Mouse (Mus musculus) midbrain, embryonic 10.5 days (tissue): ENCODE results near the gene Tdgf1. TPM values are rescaled to one million over a fixed set of nuclear protein-coding genes. Genes with fewer than 3 reads are reported as not detected.
A peak's percentile ranks its signal among the peaks of the same experiment; 100 is the strongest.

Experiments used
- DNase-seq: peaks from one replicate; pipeline ENCODE4 v3.0.0-alpha.2; 2017; ENCODE audit warnings: low spot score
- H3K27ac ChIP-seq: fragments of 300-500 bp; sonication (generic); replicated peaks from 2 replicates; pipeline ENCODE4 v1.5.1; 2016; ENCODE audit warnings: mild to moderate bottlenecking
- H3K27me3 ChIP-seq: fragments of 300-500 bp; sonication (generic); 2 replicates; pipeline ENCODE4 v1.6.1; 2016; ENCODE audit warnings: low read depth, mild to moderate bottlenecking; ENCODE audit not compliant: poor library complexity, severe bottlenecking
- H3K36me3 ChIP-seq: fragments of 300-500 bp; sonication (generic); 2 replicates; pipeline ENCODE4 v1.6.1; 2016; ENCODE audit warnings: mild to moderate bottlenecking, moderate library complexity
- H3K4me1 ChIP-seq: fragments of 300-500 bp; sonication (generic); 2 replicates; pipeline ENCODE4 v1.6.1; 2016
- H3K4me3 ChIP-seq: fragments of 300-500 bp; sonication (generic); 2 replicates; pipeline ENCODE4 v1.5.1; 2016; ENCODE audit warnings: mild to moderate bottlenecking, moderate library complexity
- H3K9me3 ChIP-seq: fragments of 300-500 bp; sonication (generic); replicated peaks from 2 replicates; pipeline ENCODE4 v1.6.1; 2016; ENCODE audit warnings: mild to moderate bottlenecking
- WGBS: fragments of 180-500 bp; shearing (Covaris S2); methylation state at CpG from one replicate; pipeline ENCODE4 v1.1.7; 2016; 5-methylcytosine and 5-hydroxymethylcytosine counted together
- polyA plus RNA-seq: library from polyadenylated mRNA; unstranded; fragments of >200 nt; fragmentation: Nextera tagmentation; extraction: Ambion mirVana; gene quantifications from 2 replicates; pipeline ENCODE4 v1.2.1, GENCODE M21; 2016

Gene Tdgf1
- polyA plus RNA-seq, 1 experiment from 2014 or later: 0.11 TPM

DNA sequence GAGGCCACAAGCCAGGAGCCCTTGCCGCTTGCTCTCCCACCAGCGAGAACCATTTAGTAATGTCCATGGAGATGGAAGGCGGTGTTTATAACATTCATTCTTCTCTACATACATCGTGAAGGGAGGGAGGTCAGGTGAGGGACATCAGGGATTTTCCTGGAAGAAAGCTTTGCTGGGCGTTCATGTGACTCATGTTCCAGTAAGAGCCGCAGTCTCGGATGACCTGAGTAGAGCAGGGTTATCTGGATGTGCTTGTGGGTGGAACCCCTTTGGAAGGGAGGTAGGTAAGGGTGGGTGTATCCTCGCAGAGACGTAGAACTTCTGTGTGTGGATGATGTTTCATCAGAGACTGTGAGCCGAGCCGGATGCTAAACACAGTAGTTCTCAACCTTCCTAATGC lies 5.4 kb upstream of the Tdgf1 start, which contains the start of gene Lrrc2:
Lrrc2 (plus strand) TSS at position 149 of the 400 bp plus-strand sequence.
- Histone ChIP-seq H3K27me3 (peaks cover 91% of the 10 kb centered on the region), H3K4me3 (no peak within 1 kb of the TSS), H3K4me1 (peaks cover 46% of the 10 kb centered on the region), H3K9me3 (no peaks in the 10 kb centered on the region), H3K36me3 (no peaks in the 10 kb centered on the region), H3K27ac (no peak within 1 kb of the TSS)
- WGBS: 90% methylated on average over 11 of the region's 11 CpGs
- DNase-seq: no peak

DNA sequence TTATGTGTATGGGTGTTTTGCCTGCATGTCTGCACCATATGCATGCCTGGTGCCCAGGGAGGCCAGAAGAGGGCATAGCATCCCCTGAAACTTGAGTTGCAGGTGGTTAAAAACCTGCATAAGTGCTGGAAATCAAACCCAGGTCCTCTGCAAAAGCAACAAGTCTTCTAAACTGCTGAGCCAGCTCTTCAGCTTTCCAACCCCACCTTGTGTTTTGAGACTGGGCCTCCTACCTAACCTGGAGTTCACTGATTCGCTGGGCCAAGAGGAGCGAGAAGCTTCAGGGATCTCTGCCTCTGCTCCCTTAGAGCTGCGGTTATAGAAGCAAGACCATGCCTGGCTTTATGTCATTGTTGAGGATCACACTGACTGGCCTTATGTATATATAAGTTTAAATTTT lies 4.2 kb upstream of the Tdgf1 start:
- peaks cover 52% of the 10 kb centered on the region for H3K4me1 ChIP-seq
- H3K9me3 ChIP-seq: no peaks in the 10 kb centered on the region
- no peak overlapping the region for H3K4me3 ChIP-seq
- no peaks in the 10 kb centered on the region for H3K36me3 ChIP-seq
- no peak for DNase-seq
- peaks cover 92% of the 10 kb centered on the region for H3K27me3 ChIP-seq
- H3K27ac ChIP-seq: no peak overlapping the region
- 86% methylated on average over 3 of the region's 3 CpGs for WGBS

GRCm38 (mm10) chr9:110948813-110949310 lies 2.9 kb upstream of the Tdgf1 start:
- peaks cover 96% of the 10 kb centered on the region for H3K27me3 ChIP-seq
- H3K4me1 ChIP-seq: peaks cover 40% of the 10 kb centered on the region
- DNase-seq: no peak
- 66% methylated on average over 8 of the region's 8 CpGs for WGBS
- H3K4me3 ChIP-seq: no peak overlapping the region
- no peak overlapping the region for H3K27ac ChIP-seq
- no peaks in the 10 kb centered on the region for H3K36me3 ChIP-seq
- H3K9me3 ChIP-seq: no peaks in the 10 kb centered on the region

DNA sequence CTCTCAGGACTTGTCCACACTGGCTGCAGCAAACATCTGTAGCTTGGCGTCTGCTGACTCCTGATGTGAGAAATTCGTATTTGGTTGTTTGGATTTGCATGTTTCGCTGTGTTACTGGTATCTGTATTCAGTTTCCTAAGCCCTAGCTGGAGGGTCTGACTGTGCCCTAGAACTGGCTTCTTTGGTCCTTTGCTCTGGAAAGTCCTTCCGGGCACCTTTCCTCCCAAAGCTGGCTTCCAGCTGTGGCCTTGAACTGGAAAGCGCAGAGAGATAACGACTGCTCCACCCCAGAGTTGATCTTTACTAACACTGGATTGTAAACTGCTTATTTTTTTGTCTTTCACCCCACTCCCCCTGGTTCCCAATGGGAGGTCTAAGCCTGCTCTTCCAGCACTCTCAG lies 1.9 kb upstream of the Tdgf1 start:
- no peaks in the 10 kb centered on the region for H3K36me3 ChIP-seq
- DNase-seq: no peak
- H3K4me3 ChIP-seq: no peak overlapping the region
- H3K27ac ChIP-seq: no peak overlapping the region
- H3K27me3 ChIP-seq: peaks cover 97% of the 10 kb centered on the region
- H3K4me1 ChIP-seq: peaks cover 34% of the 10 kb centered on the region
- WGBS: 13% methylated on average over 6 of the region's 6 CpGs
- no peaks in the 10 kb centered on the region for H3K9me3 ChIP-seq

DNA sequence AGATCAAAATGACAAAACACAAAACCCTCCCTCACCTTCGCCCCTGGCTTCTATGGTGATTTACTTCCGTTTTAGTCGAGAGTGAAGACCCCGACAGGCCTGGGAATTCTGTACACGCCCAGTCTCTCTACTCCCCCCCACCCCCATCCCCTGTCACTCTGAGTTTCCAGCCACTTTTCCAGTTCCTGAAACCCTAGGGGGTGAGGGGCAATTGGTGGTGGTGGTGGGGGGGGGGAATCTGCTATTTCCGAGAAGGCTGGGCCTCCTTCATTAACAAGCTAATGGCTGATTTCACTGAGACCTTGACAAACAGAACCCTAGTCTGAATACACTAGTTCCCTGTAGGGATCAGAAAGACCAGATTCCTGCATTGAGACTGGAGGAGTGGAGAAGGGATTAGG lies 1.3 kb upstream of the Tdgf1 start:
- WGBS: 0% methylated on average over 6 of the region's 6 CpGs

GRCm38 (mm10) chr9:110946548-110947044 lies 638 bp upstream of the Tdgf1 start:
- Histone ChIP-seq H3K4me3 (peak overlapping the region; percentile 35), H3K27me3 (peaks cover 97% of the 10 kb centered on the region), H3K9me3 (no peaks in the 10 kb centered on the region), H3K27ac (peak overlapping the region; percentile 61), H3K36me3 (no peaks in the 10 kb centered on the region), H3K4me1 (peaks cover 34% of the 10 kb centered on the region)
- WGBS: 2% methylated on average over 20 of the region's 20 CpGs
- peak; percentile 57 for DNase-seq

More for the DNA sequence above, 1.3 kb upstream of the Tdgf1 start:
- peaks cover 34% of the 10 kb centered on the region for H3K4me1 ChIP-seq
- H3K4me3 ChIP-seq: peak overlapping the region; percentile 35
- H3K27ac ChIP-seq: peak overlapping the region; percentile 61; the same call in 1 of the 2 replicates
- no peaks in the 10 kb centered on the region for H3K9me3 ChIP-seq
- peak; percentile 50 for DNase-seq
- peaks cover 97% of the 10 kb centered on the region for H3K27me3 ChIP-seq
- H3K36me3 ChIP-seq: no peaks in the 10 kb centered on the region

GRCm38 (mm10) chr9:110945343-110945742 lies 615 bp downstream of the Tdgf1 start:
- peaks cover 99% of the 10 kb centered on the region for H3K27me3 ChIP-seq
- no peaks in the 10 kb centered on the region for H3K36me3 ChIP-seq
- no peak for DNase-seq
- no peak overlapping the region for H3K27ac ChIP-seq
- H3K9me3 ChIP-seq: no peaks in the 10 kb centered on the region
- peaks cover 34% of the 10 kb centered on the region for H3K4me1 ChIP-seq
- 19% methylated on average over 18 of the region's 18 CpGs for WGBS
- H3K4me3 ChIP-seq: no peak overlapping the region

DNA sequence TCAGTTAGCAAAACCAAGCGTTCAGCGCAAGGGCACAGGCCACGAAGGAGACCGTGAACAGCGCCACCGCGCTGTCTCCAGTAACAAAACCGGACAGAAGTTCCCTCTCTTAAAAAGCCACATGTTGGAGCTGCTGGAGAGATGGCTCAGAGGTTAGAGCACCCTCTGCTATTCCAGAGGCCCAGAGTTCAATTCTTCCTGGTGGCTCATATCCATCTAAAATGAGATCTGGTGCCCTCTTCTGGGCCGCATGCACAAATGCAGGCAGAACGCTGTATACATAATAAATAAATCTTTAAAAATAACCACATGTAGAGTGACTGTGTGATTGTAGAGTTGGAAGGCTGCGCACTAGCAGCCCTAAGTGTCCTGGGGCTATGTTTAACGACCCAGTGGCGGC lies 1.7 kb downstream of the Tdgf1 start:
- Histone ChIP-seq H3K9me3 (no peaks in the 10 kb centered on the region), H3K4me3 (no peak overlapping the region), H3K4me1 (peaks cover 33% of the 10 kb centered on the region), H3K36me3 (no peaks in the 10 kb centered on the region), H3K27ac (no peak overlapping the region), H3K27me3 (peaks cover 89% of the 10 kb centered on the region)
- DNase-seq: no peak
- WGBS: 33% methylated on average over 13 of the region's 13 CpGs

- H3K36me3 ChIP-seq: no peaks in the 10 kb centered on the region
- H3K4me1 ChIP-seq: peaks cover 15% of the 10 kb centered on the region
- H3K27me3 ChIP-seq: peaks cover 24% of the 10 kb centered on the region
- no peak overlapping the region for H3K4me3 ChIP-seq
- no peak overlapping the region for H3K27ac ChIP-seq
- WGBS: 60% methylated on average over 12 of the region's 12 CpGs
- H3K9me3 ChIP-seq: no peaks in the 10 kb centered on the region
- DNase-seq: peak; percentile 33
Measured at GRCm38 (mm10) chr9:110937506-110938490, 8.2 kb downstream of the Tdgf1 start.

GRCm38 (mm10) chr9:110935941-110936340 lies 10.0 kb downstream of the Tdgf1 start:
- Histone ChIP-seq H3K36me3 (no peaks in the 10 kb centered on the region), H3K9me3 (no peaks in the 10 kb centered on the region), H3K27me3 (peaks cover 6% of the 10 kb centered on the region), H3K27ac (no peak overlapping the region), H3K4me1 (peaks cover 19% of the 10 kb centered on the region), H3K4me3 (no peak overlapping the region)
- 87% methylated on average over 7 of the region's 7 CpGs for WGBS
- DNase-seq: no peak

- H3K27me3 ChIP-seq: no peaks in the 10 kb centered on the region
- whole genome bisulfite sequencing: 82% methylated on average over 12 of the region's 12 CpGs
- peaks cover 18% of the 10 kb centered on the region for H3K4me1 ChIP-seq
- H3K9me3 ChIP-seq: no peaks in the 10 kb centered on the region
- no peak for DNase-seq
- no peak overlapping the region; the same call in 1 of the 2 replicates for H3K27ac ChIP-seq
- no peaks in the 10 kb centered on the region for H3K36me3 ChIP-seq
- H3K4me3 ChIP-seq: no peak overlapping the region
Measured at GRCm38 (mm10) chr9:110933850-110934437, 12.0 kb downstream of the Tdgf1 start.

DNA sequence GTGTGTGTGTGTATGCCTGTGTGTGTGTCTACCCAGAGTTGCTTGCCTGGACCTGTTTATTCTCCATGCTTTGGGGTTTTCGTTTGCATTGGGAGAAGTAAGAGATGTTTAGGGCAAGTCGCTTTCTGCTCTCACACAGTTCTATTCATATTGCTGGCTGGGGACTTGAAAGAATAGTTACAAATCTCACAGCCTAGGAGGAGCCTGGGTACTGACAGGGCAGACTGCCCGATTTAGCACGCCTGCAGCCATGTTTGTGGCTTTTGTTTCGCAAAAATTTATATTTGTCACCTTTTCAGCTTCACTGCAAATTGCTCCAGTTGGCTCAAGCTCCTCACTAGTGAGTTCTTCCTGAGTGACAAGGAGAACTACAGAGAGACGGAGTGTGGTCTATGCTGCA lies 14.4 kb downstream of the Tdgf1 start:
- Histone ChIP-seq H3K9me3 (no peaks in the 10 kb centered on the region), H3K27ac (peak overlapping the region; percentile 28; the same call in 1 of the 2 replicates), H3K36me3 (no peaks in the 10 kb centered on the region), H3K4me3 (no peak overlapping the region), H3K27me3 (no peaks in the 10 kb centered on the region), H3K4me1 (peaks cover 4% of the 10 kb centered on the region; the same call in 1 of the 2 replicates)
- no peak for DNase-seq
- WGBS: 86% methylated on average over 6 of the region's 6 CpGs
